In genomic region chr19:58910941-58911368, GRCm38 (mm10) we compare ENCODE assay signal across 9 mouse cellular contexts. TPM values are rescaled to one million over a fixed set of nuclear protein-coding genes. Genes with fewer than 3 reads are reported as not detected.
A peak's percentile ranks its signal among the peaks of the same experiment; 100 is the strongest.
DNase-seq lines count a peak whose midpoint lies in the region; ATAC-seq and TF ChIP-seq lines count a peak whose summit lies in the region.
"Had no signal": no experiment of that assay in that cellular context is flagged by ENCODE, and none has a peak within 500 bp of the region (broad histone marks: within the 10 kb centered on the region; RNA-seq: fewer than 3 reads in every experiment).

No protein-coding gene starts in this region.

- H3K9ac ChIP-seq in embryonic facial prominence, embryonic 11.5 days (replicated peaks; ENCODE audit: low read length), result peak overlapping the region; percentile 41
- H3K9ac ChIP-seq in intestine, embryonic 14.5 days (ENCODE audit: low read length), result peak overlapping the region; percentile 48

- H3K27me3 ChIP-seq in embryonic facial prominence, embryonic 11.5 days (ENCODE audit: control insufficient read depth, insufficient read depth, low read length), result no peaks in the 10 kb centered on the region
- H3K27me3 ChIP-seq in intestine, embryonic 14.5 days (replicated peaks; ENCODE audit: control insufficient read depth, insufficient read depth, low read length), result no peaks in the 10 kb centered on the region

- under 1% methylated on average over 11 of the region's 11 CpGs for WGBS in embryonic facial prominence, embryonic 11.5 days
- WGBS in intestine, embryonic 14.5 days, result 3% methylated on average over 11 of the region's 11 CpGs

- H3K36me3 ChIP-seq in embryonic facial prominence, embryonic 11.5 days (replicated peaks; ENCODE audit: control insufficient read depth, insufficient read depth, low read depth, low read length), result no peaks in the 10 kb centered on the region
- H3K36me3 ChIP-seq in intestine, embryonic 14.5 days (ENCODE audit: control insufficient read depth, insufficient read depth, low read length), result no peaks in the 10 kb centered on the region

- H3K4me1 ChIP-seq in embryonic facial prominence, embryonic 11.5 days (ENCODE audit: control insufficient read depth, insufficient read depth, low read length), result no peaks in the 10 kb centered on the region
- H3K4me1 ChIP-seq in intestine, embryonic 14.5 days (replicated peaks; ENCODE audit: control insufficient read depth, insufficient read depth, low read length), result no peaks in the 10 kb centered on the region; the same call in 1 of the 2 replicates

- 0 out of 2 replicates have a peak, but pooled peaks have one; percentile 35 for ATAC-seq in embryonic facial prominence, embryonic 11.5 days (replicated peaks; ENCODE audit: insufficient number of reproducible peaks, low FRiP score, low TSS enrichment, low read depth)
- peak; percentile 56; the same call in 1 of the 2 replicates for ATAC-seq in intestine, embryonic 14.5 days (replicated peaks; ENCODE audit: low FRiP score, low TSS enrichment, low read depth)
- peak; percentile 52 for ATAC-seq in megakaryocyte progenitor cell, adult 5-6 weeks (replicated peaks; ENCODE audit: poor library complexity)

- no peak for DNase-seq in layer of hippocampus, adult 2 months (ENCODE audit: low spot score in 2 of 2)
- no peak for DNase-seq in layer of hippocampus, adult 9-11 months
- peak; percentile 38 for DNase-seq in embryonic facial prominence, embryonic 11.5 days (ENCODE audit: low spot score)
- no peak for DNase-seq in intestine, embryonic 14.5 days (ENCODE audit: low spot score)
- peak; percentile 16 to 27 for DNase-seq in thymus, postnatal 36 days
- DNase-seq in spleen, postnatal 14 days (ENCODE audit: low spot score in 2 of 2), result no peak
- no peak for DNase-seq in cerebellum, adult 8-10 months

- peak overlapping the region; percentile 46; the same call in 1 of the 2 replicates for H3K27ac ChIP-seq in layer of hippocampus, adult 2 months
- no peak overlapping the region for H3K27ac ChIP-seq in embryonic facial prominence, embryonic 11.5 days (replicated peaks; ENCODE audit: low read depth, low read length)
- 0 out of 2 replicates have a peak overlapping the region, but pooled peaks have one; percentile 47 for H3K27ac ChIP-seq in intestine, embryonic 14.5 days (ENCODE audit: low read depth)

- peak overlapping the region; percentile 32 for H3K4me2 ChIP-seq in embryonic facial prominence, embryonic 11.5 days (ENCODE audit: low read depth, low read length)
- peak overlapping the region; percentile 70 for H3K4me2 ChIP-seq in intestine, embryonic 14.5 days (ENCODE audit: low read length)

- no peaks in the 10 kb centered on the region for H3K9me3 ChIP-seq in embryonic facial prominence, embryonic 11.5 days (replicated peaks; ENCODE audit: control insufficient read depth, low read length)
- H3K9me3 ChIP-seq in intestine, embryonic 14.5 days (ENCODE audit: control insufficient read depth, low read length), result no peaks in the 10 kb centered on the region

- TF ChIP-seq CTCF in layer of hippocampus, adult 2 months (conservative IDR thresholded peaks at IDR 0.05), result no peak

- peak overlapping the region; percentile 49 for H3K4me3 ChIP-seq in layer of hippocampus, adult 2 months
- peak overlapping the region; percentile 26 for H3K4me3 ChIP-seq in embryonic facial prominence, embryonic 11.5 days (ENCODE audit: low read depth, low read length)
- peak overlapping the region; percentile 41 for H3K4me3 ChIP-seq in intestine, embryonic 14.5 days (ENCODE audit: low read depth, low read length)
- H3K4me3 ChIP-seq: erythroblast, embryonic 14.5 days had no signal

RNA-seq across cellular contexts. Expression of gene Eno4, which starts 32.3 kb away (rescaled TPM):
- 1 to 10 TPM; 1.5 to 1.9 TPM for total RNA-seq in layer of hippocampus, adult 2 months (2021)
- 0.54 and 0.66 TPM in 2 replicates for polyA plus RNA-seq in embryonic facial prominence, embryonic 11.5 days (2014; fragmentation: Nextera tagmentation; extraction: Ambion mirVana)
- 0.23 TPM in 2 replicates for polyA plus RNA-seq in intestine, embryonic 14.5 days (2014; fragmentation: Nextera tagmentation; extraction: Ambion mirVana)
- total RNA-seq in megakaryocyte progenitor cell, adult 5-6 weeks (2015), result not detected in 2 replicates
- not detected in 2 replicates for total RNA-seq in megakaryocyte progenitor cell, adult 5-6 weeks (2017)
- polyA plus RNA-seq: erythroblast, embryonic 14.5 days had no signal

RNA-seq across cellular contexts. Expression of gene Hspa12a, which starts 32.5 kb away (rescaled TPM):
- total RNA-seq in layer of hippocampus, adult 2 months (2021), result 100 to 1,000 TPM; 239 to 246 TPM
- 5.1 and 5.8 TPM in 2 replicates for polyA plus RNA-seq in embryonic facial prominence, embryonic 11.5 days (2014; fragmentation: Nextera tagmentation; extraction: Ambion mirVana)
- polyA plus RNA-seq in intestine, embryonic 14.5 days (2014; fragmentation: Nextera tagmentation; extraction: Ambion mirVana), result 4.8 and 5.6 TPM in 2 replicates
- 0.39 and 0.64 TPM in 2 replicates for total RNA-seq in megakaryocyte progenitor cell, adult 5-6 weeks (2015)
- total RNA-seq in megakaryocyte progenitor cell, adult 5-6 weeks (2017), result not detected in 2 replicates
- polyA plus RNA-seq: erythroblast, embryonic 14.5 days had no signal

Comparison
In these comparisons a context has a peak if more than half of its experiments do, and no peak if none do; other contexts are left out.
1. DNase-seq: peak in embryonic facial prominence, embryonic 11.5 days (single experiment) and thymus, postnatal 36 days (2 of 2); none in layer of hippocampus, adult 2 months (0 of 2), layer of hippocampus, adult 9-11 months (single experiment), intestine, embryonic 14.5 days (single experiment), spleen, postnatal 14 days (0 of 2) and cerebellum, adult 8-10 months (single experiment).
2. RNA of gene Hspa12a, which starts 32.5 kb away (total RNA-seq): 239 to 246 TPM in layer of hippocampus, adult 2 months; 0.39 to 0.64 TPM in megakaryocyte progenitor cell, adult 5-6 weeks; every median in the first group is over 100 times any median in the second.
3. Peak in every context shown above with its lines, with median percentiles within 50 percentile points of each other: H3K4me3 ChIP-seq and ATAC-seq.